Mouse (Mus musculus) bone marrow, adult 2 months (tissue): ENCODE measurements at regions not wholly inside any gene's neighbourhood (a gene's known extent, or its start where the extent isn't known, plus 50 kb on each side); places are given as distances from the start of the nearest gene placed in this dataset.
A peak's percentile ranks its signal among the peaks of the same experiment; 100 is the strongest.

ENCODE experiments used
- H3K27ac ChIP-seq: fragments of 200-500 bp; 2 replicates; pipeline ENCODE4 v1.5.1; 2012; ENCODE audit warnings: low read depth, mild to moderate bottlenecking, control low read depth, inconsistent platforms, low read length; ENCODE audit not compliant: control insufficient read depth, poor library complexity, insufficient read depth
- H3K4me1 ChIP-seq: fragments of 200-500 bp; 2 replicates; pipeline ENCODE4 v1.6.1; 2011; ENCODE audit warnings: low read length; ENCODE audit not compliant: control insufficient read depth, insufficient read depth
- H3K4me3 ChIP-seq: fragments of 200-500 bp; replicated peaks from 2 replicates; pipeline ENCODE3; 2011; ENCODE audit warnings: mild to moderate bottlenecking, low read depth, low read length, control low read depth; ENCODE audit not compliant: control insufficient read depth
- CTCF ChIP-seq: fragments of 200-500 bp; IDR thresholded peaks from 2 replicates; pipeline ENCODE4 v1.5.1; 2011; ENCODE audit warnings: low read length, control low read depth; ENCODE audit not compliant: control insufficient read depth, insufficient read depth
- POLR2A ChIP-seq: fragments of 200-500 bp; IDR thresholded peaks from 2 replicates; pipeline ENCODE4 v1.6.1; 2011; ENCODE audit warnings: low read depth, mild to moderate bottlenecking, control low read depth, low read length, borderline replicate concordance; ENCODE audit not compliant: control insufficient read depth
- WGBS: fragments of 180-500 bp; shearing (Covaris S2); methylation state at CpG from one replicate; pipeline ENCODE4 v1.1.7; 2018; 5-methylcytosine and 5-hydroxymethylcytosine counted together

DNA sequence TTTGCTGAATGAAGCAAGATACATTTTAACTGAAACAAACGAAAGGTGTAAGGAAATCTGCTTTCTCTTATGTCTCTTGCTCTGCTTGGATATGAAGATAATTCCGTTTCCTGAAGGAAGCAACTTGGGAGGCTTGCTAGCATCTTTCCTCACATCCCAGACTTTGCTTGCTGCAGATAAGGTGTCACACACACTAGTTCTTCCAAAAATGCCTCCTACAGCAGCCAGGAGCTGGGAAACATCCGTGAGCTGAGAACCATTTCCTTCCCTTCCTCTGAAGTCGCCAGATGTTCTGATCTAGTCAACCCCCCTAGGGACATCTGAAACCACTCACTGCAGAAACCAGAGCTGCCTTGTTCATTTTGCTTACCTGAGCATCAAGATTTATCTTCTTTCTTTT, 157.8 kb upstream of the Ank start:
- Histone ChIP-seq H3K27ac (no peak overlapping the region), H3K4me3 (no peak overlapping the region), H3K4me1 (no peaks in the 10 kb centered on the region)
- WGBS: 40% methylated on average over 4 of the region's 4 CpGs
- TF ChIP-seq CTCF (no peak), POLR2A (no peak)

GRCm38 (mm10) chr15:27315964-27316745, 150.3 kb upstream of the Ank start:
- TF ChIP-seq POLR2A (no peak), CTCF (no peak)
- 48% methylated on average over 4 of the region's 4 CpGs for WGBS
- Histone ChIP-seq H3K4me3 (no peak overlapping the region), H3K27ac (no peak overlapping the region), H3K4me1 (no peaks in the 10 kb centered on the region)

GRCm38 (mm10) chr15:27316746-27317129, 149.7 kb upstream of the Ank start:
- WGBS: 80% methylated on average over 1 of the region's 1 CpGs
- Histone ChIP-seq H3K27ac (no peak overlapping the region), H3K4me1 (no peaks in the 10 kb centered on the region), H3K4me3 (no peak overlapping the region)
- TF ChIP-seq CTCF (no peak), POLR2A (no peak)

DNA sequence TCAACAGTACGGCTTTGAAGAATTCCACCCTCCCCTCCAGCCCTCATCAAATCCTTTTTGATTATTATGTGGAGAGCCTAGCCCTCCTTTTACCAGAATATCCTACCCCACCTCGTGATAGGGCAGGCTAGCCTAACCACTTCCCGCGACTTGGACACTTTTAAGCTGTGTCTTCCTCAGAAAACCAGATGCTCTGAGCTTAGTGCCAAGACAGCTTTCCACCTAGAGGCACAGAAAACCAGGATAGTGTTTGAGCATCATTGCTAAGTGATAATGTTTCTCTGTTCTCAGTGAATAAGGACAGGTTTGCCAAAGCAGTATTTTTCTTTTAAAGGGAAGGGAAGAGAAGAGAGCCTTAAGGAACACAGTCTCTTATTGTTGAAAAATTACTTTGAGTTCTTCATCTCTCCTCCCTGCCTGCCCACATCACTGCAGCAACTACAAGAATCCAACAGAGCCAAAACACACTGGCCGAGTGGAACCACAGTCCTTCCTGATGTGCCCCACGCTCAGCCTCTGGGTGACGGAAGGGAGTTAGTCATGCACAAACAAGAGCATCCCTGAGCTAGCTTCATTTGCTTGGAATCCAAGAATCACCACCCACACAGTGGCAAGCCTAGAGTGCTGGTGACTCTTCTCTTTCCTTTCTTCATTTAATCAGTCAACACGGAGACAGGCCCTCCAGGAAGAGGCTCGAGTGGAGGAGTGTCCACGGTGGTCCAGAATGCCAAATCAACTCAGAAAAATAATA, 144.4 kb upstream of the Ank start:
- Histone ChIP-seq H3K4me3 (no peak overlapping the region), H3K4me1 (no peaks in the 10 kb centered on the region), H3K27ac (no peak overlapping the region)
- 76% methylated on average over 10 of the region's 10 CpGs for WGBS
- no peak for TF ChIP-seq CTCF
- TF ChIP-seq POLR2A: no peak

DNA sequence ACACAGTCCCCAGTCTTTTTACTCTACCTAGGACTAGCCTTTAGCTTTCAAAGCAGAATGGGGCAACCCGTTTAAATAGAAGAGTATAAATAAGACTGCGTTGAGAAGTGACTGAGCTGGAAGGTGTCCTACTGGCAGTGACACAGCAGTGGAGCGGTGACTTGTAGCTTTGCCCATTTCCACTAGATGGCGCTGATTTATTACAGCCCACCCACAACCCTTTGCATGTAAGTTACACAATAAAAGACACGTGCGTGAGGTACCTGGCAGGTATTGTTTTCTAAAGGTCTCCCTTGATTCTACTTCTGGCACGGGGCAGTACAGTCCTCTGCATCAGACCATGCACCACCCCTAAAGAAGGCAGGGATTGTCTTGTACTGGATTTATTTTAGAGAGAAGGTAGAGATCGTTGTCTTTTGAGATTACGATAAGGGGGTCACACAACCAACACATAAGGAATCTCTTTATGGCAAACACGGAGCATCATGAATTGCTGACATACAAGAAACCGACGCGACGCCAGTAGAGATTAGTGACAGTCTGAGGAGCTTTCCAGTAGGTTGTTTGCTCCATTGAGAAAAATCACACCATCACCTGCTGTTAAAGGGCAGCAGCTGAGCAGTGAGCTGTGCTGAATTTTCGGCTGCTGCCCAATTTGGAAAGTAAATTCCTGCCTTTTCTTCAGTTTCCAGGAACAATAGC, 140.5 kb upstream of the Ank start:
- Histone ChIP-seq H3K4me1 (no peaks in the 10 kb centered on the region), H3K27ac (no peak overlapping the region), H3K4me3 (no peak overlapping the region)
- WGBS: 31% methylated on average over 15 of the region's 15 CpGs
- TF ChIP-seq CTCF (peak; percentile 66), POLR2A (no peak)

- WGBS: 71% methylated on average over 5 of the region's 5 CpGs
- H3K4me1 ChIP-seq: no peaks in the 10 kb centered on the region
- no peak overlapping the region for H3K4me3 ChIP-seq
- H3K27ac ChIP-seq: no peak overlapping the region
- TF ChIP-seq POLR2A (no peak), CTCF (no peak)
Measured at GRCm38 (mm10) chr15:27326549-27326876, 140.0 kb upstream of the Ank start.

DNA sequence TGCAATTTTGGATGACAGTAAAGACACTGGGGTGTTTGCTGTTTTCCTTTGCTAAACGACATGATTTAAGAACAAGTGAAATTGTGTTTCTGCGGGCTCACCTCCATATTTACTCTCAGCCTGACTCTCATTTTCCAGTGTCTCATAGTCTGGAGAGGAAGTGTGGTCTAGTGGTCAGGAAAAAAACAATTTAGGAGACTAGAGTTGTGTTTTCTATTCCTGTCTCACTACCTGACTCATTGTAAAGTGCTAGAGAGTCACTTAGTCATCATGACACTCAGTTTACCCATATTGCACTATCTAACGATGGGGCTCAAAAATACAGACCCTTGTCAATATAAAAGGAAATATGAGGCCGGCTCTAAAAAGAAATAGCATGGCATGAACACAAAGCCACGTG, 138.7 kb upstream of the Ank start:
- WGBS: 71% methylated on average over 5 of the region's 5 CpGs
- H3K27ac ChIP-seq: no peak overlapping the region
- TF ChIP-seq CTCF: no peak
- TF ChIP-seq POLR2A: no peak
- H3K4me1 ChIP-seq: no peaks in the 10 kb centered on the region
- H3K4me3 ChIP-seq: no peak overlapping the region

DNA sequence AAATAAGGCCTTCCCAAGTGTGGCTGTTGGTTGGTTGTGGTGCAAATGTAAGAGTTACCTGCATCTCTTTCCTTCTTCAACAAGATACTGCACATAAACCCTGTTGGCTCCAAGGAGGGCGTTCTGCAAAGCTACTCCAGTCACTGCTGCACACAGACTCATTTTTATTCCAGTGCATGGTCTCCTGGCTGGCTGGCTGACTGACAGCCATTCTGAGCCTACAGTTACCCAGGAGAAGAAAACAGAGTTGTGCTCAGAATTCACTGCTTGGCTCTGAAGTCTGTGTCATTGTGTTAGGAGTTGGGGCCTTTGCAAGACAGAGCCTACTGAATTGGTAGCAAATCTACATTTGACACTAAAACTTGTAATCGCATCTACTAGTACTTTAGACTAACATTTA, 138.0 kb upstream of the Ank start:
- TF ChIP-seq CTCF: no peak
- TF ChIP-seq POLR2A: no peak
- H3K27ac ChIP-seq: no peak overlapping the region
- H3K4me3 ChIP-seq: no peak overlapping the region
- H3K4me1 ChIP-seq: no peaks in the 10 kb centered on the region
- 68% methylated on average over 2 of the region's 2 CpGs for WGBS

DNA sequence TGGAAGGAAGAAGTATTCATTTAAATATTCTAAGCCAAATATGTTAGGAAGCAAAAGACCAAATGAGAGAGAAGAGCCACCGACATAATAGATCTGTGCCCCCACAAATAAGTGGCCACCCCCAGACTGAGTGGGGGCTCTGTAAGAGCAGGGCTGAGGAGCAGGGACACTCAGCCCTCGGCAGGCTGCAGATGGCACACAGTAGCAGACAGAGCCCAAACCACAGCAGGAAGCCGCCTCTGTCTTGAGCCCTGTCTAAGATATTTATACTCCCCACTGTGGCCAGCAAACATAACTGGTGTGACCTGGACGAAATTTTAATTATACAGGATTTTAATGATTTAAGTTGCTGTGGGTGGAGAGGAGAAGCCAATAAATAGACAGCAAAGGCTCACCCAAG, 126.4 kb upstream of the Ank start:
- WGBS: 4% methylated on average over 4 of the region's 4 CpGs
- no peak overlapping the region for H3K27ac ChIP-seq
- no peaks in the 10 kb centered on the region; the same call in 1 of the 2 replicates for H3K4me1 ChIP-seq
- no peak overlapping the region for H3K4me3 ChIP-seq
- TF ChIP-seq POLR2A (no peak), CTCF (no peak)
